Mouse (Mus musculus): ENCODE data around the gene Gpx2. TPM values are rescaled to one million over a fixed set of nuclear protein-coding genes. Genes with fewer than 3 reads are reported as not detected.
"Not testable (repeated sequence)": the region's sequence is repeated elsewhere in the genome, so short reads cannot be mapped to it uniquely, and the experiment has no call there.

Gpx2 gene
- total RNA-seq, 2 experiments from 2014 or later: 1.3 TPM; not detected in 1

DNA sequence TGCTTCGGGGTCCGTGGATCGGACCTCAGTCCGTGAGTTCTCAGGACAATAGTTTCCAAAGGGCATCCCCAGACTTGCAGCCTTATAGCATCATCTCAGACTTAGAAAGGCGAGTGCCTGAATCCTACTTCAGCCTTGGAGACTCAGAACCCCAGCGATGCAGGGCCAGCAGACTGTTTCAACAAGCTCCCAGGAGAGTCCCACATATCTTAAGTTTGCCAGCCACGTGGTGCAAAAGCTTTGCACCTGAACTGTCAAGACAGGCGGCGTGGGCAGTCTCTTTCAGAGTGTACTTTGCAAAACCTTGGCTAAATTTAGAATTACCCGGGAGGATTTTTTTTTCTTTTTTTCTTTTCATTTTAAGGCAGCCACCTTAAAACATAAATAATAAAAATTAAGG, 12.4 kb upstream of the Gpx2 start:
- ATAC-seq (replicated peaks; ENCODE audit: low FRiP score, poor library complexity, severe bottlenecking): no peak

DNA sequence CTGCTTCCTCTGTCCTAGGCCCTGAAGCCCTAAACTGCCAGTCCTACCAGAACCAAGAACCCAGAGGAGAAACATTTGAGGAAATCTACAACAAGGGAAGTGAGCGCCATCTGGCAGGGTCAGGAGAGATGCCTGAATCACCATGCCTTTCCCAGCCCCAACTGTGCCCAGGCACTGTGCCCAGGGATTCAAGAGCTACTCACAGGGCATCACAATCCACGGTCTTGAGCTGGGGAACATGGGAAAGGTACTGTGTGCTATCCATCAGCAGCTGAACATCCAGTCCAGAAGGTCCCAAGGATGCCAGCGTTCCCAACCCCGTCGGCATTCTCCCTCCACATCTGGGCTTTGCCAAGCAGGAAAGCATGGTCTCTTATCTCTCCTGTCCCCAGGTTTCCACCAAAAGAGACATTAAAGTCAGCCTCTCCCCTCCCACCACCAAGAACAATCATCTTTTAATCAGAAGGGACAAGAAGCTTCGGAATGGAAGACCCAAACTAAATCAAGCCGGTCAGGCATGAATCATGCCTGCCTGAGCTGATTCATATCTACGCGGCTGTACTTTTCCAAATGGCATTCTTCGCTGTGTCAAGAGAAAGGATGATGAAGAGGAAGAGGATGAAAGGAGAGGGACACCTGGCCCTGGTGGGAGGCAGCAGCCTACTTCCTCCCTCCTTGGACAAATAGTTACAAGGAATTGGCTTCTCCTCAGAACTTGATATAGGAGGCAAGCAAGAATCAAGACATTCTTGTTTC, 9.9 kb upstream of the Gpx2 start:
- ATAC-seq (replicated peaks; ENCODE audit: low FRiP score, poor library complexity, severe bottlenecking): no peak

DNA sequence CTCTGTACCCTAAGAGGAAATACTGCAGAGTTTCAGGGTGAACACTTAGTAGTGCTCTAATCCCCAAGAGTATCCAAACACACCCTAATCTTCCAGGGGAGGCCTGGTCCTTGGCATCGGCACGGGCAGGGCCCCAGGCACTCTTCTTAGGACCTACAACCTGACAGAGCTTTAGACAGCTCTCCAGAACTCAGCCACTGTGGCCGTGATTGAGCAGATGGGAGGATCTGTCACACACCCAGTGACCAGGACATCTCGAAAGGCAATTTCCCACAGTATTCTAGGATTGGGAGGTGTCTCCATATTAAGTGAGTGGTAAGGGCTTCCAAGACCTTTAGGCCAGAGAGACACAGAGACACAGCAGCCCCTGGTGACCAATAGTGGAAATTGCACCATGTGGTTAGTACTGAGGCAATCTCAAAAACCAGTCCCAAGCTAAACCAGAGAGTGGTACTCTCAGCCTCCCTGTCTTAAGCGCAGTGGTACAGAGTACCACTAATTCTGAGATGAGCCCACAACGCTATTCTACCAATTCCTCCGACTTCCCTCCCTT, 8.4 kb upstream of the Gpx2 start:
- ATAC-seq (replicated peaks; ENCODE audit: low FRiP score, poor library complexity, severe bottlenecking): peak; percentile 72

DNA sequence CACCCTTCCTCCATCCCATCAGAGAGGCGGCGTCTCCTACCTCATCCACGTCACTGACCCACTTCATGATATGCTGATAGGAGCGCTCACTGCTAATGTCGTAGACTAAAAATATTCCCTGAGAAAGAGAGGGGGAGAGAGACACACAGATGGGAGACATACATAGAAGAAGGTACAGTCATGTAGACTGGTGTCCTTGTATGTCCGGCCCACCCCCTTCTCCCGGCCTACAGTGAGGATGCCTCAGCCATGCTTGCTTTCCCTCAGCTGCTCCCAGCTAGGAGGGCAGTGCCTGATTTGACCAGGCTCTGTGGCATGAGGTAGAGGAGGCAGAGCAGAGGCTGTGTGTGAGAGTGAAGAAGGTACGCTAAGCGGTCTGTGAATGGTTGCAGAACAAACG, 7.7 kb upstream of the Gpx2 start:
- ATAC-seq (replicated peaks; ENCODE audit: low FRiP score, poor library complexity, severe bottlenecking): no peak

- no peak for ATAC-seq (replicated peaks; ENCODE audit: low FRiP score, poor library complexity, severe bottlenecking)
Observed at GRCm38 (mm10) chr12:76798008-76798720, 2.8 kb upstream of the Gpx2 start.

GRCm38 (mm10) chr12:76796938-76797539, 1.7 kb upstream of the Gpx2 start:
- no peak for ATAC-seq (replicated peaks; ENCODE audit: low FRiP score, poor library complexity, severe bottlenecking)

DNA sequence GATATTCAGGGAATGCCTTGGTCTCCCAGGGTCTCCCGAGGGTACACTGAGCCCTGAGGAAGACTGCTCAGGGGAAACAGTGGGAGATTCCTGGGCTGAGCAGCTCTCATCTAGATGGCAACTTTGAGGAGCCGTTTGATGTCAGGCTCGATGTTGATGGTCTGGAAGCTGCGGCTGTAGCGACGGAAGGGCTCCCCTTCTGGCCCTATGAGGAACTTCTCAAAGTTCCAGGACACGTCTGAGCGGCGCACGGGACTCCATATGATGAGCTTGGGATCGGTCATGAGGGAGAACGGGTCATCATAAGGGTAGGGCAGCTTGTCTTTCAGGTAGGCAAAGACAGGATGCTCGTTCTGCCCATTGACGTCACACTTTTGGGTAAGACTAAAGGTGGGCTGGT, 2.8 kb downstream of the Gpx2 start:
- not testable (repeated sequence) for ATAC-seq (replicated peaks; ENCODE audit: low FRiP score, poor library complexity, severe bottlenecking)

GRCm38 (mm10) chr12:76790446-76791084, 4.8 kb downstream of the Gpx2 start:
- ATAC-seq (replicated peaks; ENCODE audit: low FRiP score, poor library complexity, severe bottlenecking): no peak

DNA sequence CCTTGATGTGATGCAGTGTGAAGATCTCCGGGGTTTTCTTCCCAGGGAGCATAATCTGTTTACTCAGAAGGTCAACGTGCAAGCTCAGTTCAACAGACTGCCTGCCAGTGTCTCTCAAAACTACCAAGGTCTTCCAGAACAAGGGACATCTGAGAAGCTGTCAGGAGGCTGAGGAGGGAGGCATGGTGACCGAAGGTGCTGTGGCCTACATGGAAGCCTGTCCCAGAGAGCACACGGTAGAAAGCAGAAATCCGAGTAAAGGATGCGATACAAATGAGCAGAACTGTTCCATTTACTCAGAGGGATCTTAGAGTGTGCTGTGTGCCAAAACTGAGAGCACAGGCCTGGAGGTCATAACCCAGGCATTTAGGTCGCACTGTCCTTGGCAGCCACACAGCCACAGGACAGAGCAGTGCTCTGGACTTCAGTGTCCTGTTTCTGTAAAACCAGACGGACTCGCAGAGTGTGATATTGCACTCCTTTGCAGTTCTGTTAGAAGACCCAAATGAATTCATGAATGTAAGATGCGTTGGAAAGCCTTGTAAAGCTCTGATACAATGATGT, 11.2 kb downstream of the Gpx2 start:
- no peak for ATAC-seq (replicated peaks; ENCODE audit: low FRiP score, poor library complexity, severe bottlenecking)

DNA sequence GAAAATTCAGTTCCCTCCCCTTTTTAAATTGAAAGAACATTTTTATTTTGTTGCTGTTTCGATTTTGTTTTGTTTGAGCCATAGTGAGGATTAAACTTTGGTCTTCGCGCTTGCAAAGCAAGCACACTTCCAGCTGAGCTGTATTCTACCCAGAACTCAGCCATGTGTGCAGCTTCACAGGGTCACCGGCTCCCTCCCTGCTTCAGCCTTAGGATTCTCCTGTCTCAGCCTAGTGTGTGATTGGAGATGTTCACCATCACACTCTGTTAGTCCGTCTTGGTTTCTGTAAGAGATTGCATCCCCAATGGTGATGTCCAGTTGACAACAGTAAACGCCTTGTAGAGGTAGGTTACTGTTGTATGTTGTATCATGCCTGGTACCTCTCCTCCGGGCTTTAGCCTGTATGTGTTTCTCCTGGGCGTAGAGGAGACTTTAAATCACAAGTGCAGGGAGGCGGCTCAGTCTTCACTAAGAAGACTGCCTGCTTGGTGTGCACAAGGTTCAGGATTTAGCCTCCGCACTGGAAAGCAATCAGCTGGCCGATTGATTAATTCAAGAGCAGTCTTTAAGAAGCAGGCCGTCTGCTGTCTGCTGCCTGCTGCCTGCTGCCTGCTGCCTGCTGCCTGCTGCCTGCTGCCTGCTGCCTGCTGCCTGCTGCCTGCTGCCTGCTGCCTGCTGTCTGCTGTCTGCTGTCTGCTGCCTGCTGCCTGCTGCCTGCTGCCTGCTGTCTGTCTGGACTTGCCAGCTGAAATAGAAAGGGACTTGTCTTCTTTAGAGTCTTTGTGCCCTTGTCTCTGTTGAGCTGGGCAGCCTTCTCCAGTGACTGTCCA, 14.5 kb downstream of the Gpx2 start:
- ATAC-seq (replicated peaks; ENCODE audit: low FRiP score, poor library complexity, severe bottlenecking): no peak

DNA sequence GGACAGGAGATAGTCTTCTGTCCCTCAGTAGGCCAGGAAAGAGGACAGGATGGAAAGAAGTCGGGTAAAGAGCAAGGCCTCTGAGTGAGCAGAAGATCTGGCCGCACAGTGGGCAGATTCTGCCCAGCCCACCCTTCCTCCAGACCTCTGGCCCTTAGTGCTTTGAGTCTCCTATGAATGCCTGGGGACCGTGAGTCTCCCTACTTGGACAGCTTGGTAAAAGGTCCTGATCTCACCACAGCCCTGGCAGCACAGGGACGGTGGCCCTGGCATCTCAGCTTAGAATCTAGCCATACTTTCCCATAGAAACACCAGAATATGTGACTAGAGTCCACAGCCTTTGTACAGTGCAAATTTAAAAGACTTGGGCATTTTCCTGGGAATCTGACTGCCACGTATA, 15.4 kb downstream of the Gpx2 start:
- ATAC-seq (replicated peaks; ENCODE audit: low FRiP score, poor library complexity, severe bottlenecking): no peak

- ATAC-seq (replicated peaks; ENCODE audit: low FRiP score, poor library complexity, severe bottlenecking): no peak
Observed at GRCm38 (mm10) chr12:76778305-76779083, 16.9 kb downstream of the Gpx2 start.

DNA sequence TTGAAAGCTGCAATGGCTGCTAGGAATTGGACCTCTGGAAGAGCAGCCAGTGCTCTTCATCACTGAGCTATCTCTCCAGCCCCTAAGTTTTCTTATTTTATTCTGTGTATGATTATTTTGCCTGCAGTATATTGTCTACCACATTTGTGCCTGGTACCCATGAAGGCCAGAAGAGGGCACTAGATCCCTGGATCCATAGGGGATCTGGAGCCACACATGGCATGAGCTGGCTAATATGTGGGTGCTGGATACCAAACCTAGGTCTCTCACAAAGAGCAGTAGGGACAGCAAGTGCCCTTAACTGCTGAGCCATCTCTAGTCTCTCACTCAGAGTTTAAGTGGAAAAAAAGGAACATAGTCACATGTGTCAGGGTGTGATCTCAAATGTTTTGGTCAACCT, 17.5 kb downstream of the Gpx2 start:
- ATAC-seq (replicated peaks; ENCODE audit: low FRiP score, poor library complexity, severe bottlenecking): no peak

DNA sequence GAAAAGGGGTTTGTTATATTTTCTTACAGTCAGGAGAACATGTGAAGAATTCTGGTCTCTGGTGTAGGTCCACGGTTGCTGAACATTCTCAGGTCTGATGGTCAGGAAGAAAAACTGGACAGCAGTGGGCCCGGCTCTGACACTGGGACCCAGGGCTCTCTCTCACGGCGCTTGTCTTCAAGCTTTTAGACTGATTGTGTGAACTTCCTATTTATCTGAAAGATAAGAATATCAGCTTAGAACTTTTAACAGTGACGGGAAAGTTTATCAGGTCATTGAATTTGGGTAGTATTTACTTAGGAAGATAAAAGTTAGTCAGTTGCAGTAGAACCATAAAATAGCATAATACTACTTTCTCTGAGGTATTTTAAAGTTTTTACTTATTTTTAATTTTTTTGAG, 18.5 kb downstream of the Gpx2 start:
- ATAC-seq (replicated peaks; ENCODE audit: low FRiP score, poor library complexity, severe bottlenecking): no peak

GRCm38 (mm10) chr12:76775132-76775531, 20.2 kb downstream of the Gpx2 start:
- no peak for ATAC-seq (replicated peaks; ENCODE audit: low FRiP score, poor library complexity, severe bottlenecking)

DNA sequence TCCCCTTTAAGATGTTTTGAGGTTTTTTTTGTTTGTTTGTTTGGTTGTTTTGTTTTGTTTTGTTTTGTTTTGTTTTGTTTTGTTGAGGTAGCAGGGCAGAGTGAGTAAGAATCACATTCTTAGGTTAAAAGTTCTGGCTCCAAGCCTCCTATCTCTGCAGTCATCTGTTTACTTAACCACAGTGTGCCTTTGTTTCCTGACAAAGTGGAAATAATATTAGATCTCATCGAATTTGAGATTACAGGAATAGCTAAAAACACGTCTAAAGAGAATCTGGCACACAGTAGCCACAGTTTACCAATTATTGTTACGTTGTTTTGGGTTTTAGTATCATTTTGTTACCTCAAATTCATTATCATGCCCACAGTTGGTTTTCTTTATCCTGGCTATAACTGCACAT, 20.7 kb downstream of the Gpx2 start:
- ATAC-seq (replicated peaks; ENCODE audit: low FRiP score, poor library complexity, severe bottlenecking): no peak

DNA sequence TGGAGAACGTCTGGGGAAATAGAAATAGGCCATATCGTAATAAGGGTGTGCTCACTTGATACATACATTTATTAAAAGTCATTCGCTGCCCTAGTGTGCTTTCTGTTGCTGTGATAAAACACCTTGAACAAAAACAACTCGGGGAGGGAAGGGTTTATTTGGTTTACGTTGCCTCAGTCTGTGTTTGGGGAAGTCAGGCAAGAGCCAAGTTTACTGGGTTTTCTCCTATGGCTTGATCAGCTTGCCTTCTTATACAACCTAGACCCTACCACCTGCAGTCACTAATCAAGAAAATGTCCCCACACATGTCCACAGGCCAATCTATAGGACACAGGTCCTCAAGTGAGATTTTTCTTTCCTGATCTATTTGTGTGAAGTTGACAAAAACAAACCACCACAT, 23.8 kb downstream of the Gpx2 start:
- ATAC-seq (replicated peaks; ENCODE audit: low FRiP score, poor library complexity, severe bottlenecking): no peak

DNA sequence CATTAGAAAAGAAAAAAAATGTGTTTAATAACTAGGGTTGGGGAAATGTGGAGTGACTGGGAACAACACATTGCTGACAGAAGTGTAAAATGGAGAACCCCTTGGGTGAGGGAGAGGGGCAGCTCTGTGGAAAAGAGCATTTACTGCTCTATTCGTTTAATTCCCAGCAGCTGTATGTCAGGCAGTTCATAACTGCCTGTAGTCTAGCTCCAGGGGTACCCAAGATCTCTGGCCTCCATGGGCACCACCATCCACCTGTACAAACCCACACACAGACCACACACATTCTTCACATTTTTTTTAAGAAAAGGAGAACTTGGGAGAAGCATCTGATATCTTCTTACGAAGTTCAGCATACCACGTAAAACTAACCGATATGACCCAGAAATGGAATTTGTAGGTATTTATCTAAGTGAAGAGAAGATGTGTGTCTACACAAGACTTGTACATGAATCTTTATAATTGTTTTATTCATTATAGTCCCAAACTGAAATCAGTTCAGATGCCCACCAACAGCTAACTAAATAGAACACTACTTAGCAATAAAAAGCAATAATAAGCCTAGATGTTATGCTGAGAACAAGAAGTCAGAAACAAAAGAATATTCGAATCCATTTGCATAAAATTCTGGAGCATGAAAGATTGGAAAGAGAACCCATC, 24.4 kb downstream of the Gpx2 start:
- no peak for ATAC-seq (replicated peaks; ENCODE audit: low FRiP score, poor library complexity, severe bottlenecking)
